Mouse (Mus musculus) olfactory bulb, adult 2 months (tissue): Measurements from ENCODE around the gene Setdb2.

Experiments used
- CTCF ChIP-seq: fragments of 200-500 bp; IDR thresholded peaks from 2 replicates; pipeline ENCODE4 v1.5.1; 2012; ENCODE audit warnings: low read depth, mild to moderate bottlenecking, low read length, moderate library complexity; ENCODE audit not compliant: insufficient read depth
- POLR2A ChIP-seq: fragments of 200-500 bp; IDR thresholded peaks from 2 replicates; pipeline ENCODE4 v1.6.1; 2012; ENCODE audit warnings: mild to moderate bottlenecking, low read depth, low read length, moderate library complexity; ENCODE audit not compliant: insufficient read depth

GRCm38 (mm10) chr14:59422912-59423663 is 17.6 kb downstream of the Setdb2 start:
- TF ChIP-seq CTCF = no peak
- no peak for TF ChIP-seq POLR2A
